Mouse (Mus musculus): ENCODE results near the gene Orc3. TPM values are rescaled to one million over a fixed set of nuclear protein-coding genes. Genes with fewer than 3 reads are reported as not detected.

Orc3 gene
- total and polyA plus RNA-seq, 3 experiments: 48.0 to 74.2 TPM; not detected in 1

DNA sequence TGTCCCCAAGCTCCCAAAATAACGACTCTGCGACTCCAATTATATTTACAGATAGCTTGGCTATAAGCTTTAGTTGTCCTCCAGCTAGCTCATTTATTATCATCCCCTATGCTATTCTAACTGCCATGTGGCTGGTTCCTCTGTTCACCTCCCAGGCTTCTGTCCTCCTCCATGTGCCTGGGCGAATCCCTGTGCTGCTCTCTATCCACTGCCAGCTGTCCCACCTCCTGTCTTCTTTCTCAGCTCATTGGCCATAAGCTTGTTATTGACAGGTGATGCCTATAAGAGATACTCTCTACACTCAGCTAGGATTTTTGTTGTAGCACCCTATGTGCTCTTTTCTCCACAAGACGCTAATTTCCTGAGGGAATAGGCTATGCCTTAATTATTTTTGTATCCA, 23.1 kb upstream of the Orc3 start:
- Histone ChIP-seq H3K9ac (ENCODE audit: control insufficient read depth, low read depth, low read length, poor library complexity, severe bottlenecking) (no peak overlapping the region), H3K4me3 (ENCODE audit: control insufficient read depth in 1 of 2, insufficient read depth in 1 of 2, low read depth in 2 of 2, low read length in 2 of 2) (no peak overlapping the region), H3K4me1 (ENCODE audit: control insufficient read depth in 1 of 2, insufficient read depth in 2 of 2, low read length in 2 of 2) (no peaks in the 10 kb centered on the region), H3K9me3 (replicated peaks; ENCODE audit: insufficient read depth, low read length) (no peaks in the 10 kb centered on the region), H3K27me3 (ENCODE audit: control insufficient read depth in 1 of 2, insufficient read depth in 2 of 2, low read length in 2 of 2) (no peaks in the 10 kb centered on the region), H3K27ac (ENCODE audit: control insufficient read depth, low read depth, low read length) (no peak overlapping the region), H3K79me2 (ENCODE audit: control insufficient read depth, insufficient read depth, low read length, poor library complexity) (no peaks in the 10 kb centered on the region), H3K36me3 (ENCODE audit: control insufficient read depth in 1 of 2, insufficient read depth in 2 of 2, low read length in 2 of 2) (peaks cover 0 to 4% of the 10 kb centered on the region in 2 experiments; a peak in 2 of 4 replicates)
- no peak for DNase-seq (ENCODE audit: low read depth, low spot score)
- no peak for TF ChIP-seq GABPA (IDR thresholded peaks at IDR 0.05; ENCODE audit: low read depth, low read length)
- TF ChIP-seq CTCF (IDR thresholded peaks at IDR 0.05 in 2 of 3, conservative IDR thresholded peaks at IDR 0.05 in 1 of 3; ENCODE audit: control insufficient read depth in 1 of 3, insufficient read depth in 1 of 3, low read depth in 2 of 3, low read length in 3 of 3, poor library complexity in 1 of 3, severe bottlenecking in 1 of 3): no peak
- TF ChIP-seq RCOR1 (IDR thresholded peaks at IDR 0.05; ENCODE audit: low read depth, low read length): no peak
- TF ChIP-seq MEF2A (IDR thresholded peaks at IDR 0.05; ENCODE audit: extremely low read depth, insufficient replicate concordance, low read depth, low read length, poor library complexity, severe bottlenecking): no peak
- TF ChIP-seq TCF12 (IDR thresholded peaks at IDR 0.05; ENCODE audit: low read depth, low read length): no peak
- TF ChIP-seq HCFC1 (IDR thresholded peaks at IDR 0.05; ENCODE audit: low read depth, low read length): no peak
- no peak for TF ChIP-seq CHD2 (IDR thresholded peaks at IDR 0.05; ENCODE audit: low read length)
- TF ChIP-seq MAFK (IDR thresholded peaks at IDR 0.05; ENCODE audit: borderline replicate concordance, low read depth, low read length): no peak
- TF ChIP-seq SMC3 (IDR thresholded peaks at IDR 0.05; ENCODE audit: low read depth, low read length): no peak
- TF ChIP-seq KAT2A (conservative IDR thresholded peaks at IDR 0.05; ENCODE audit: low read depth, low read length): no peak
- TF ChIP-seq UBTF (IDR thresholded peaks at IDR 0.05; ENCODE audit: borderline replicate concordance, insufficient read depth, low read depth, low read length): no peak
- no peak for TF ChIP-seq E2F4 (IDR thresholded peaks at IDR 0.05; ENCODE audit: borderline replicate concordance, low read depth, low read length)
- no peak for TF ChIP-seq POLR2AphosphoS2 (IDR thresholded peaks at IDR 0.05; ENCODE audit: low read length)

GRCm38 (mm10) chr4:34637386-34637785, 22.6 kb upstream of the Orc3 start:
- Histone ChIP-seq H3K36me3 (ENCODE audit: control insufficient read depth in 1 of 2, insufficient read depth in 2 of 2, low read length in 2 of 2) (peaks cover 0 to 4% of the 10 kb centered on the region in 2 experiments; a peak in 2 of 4 replicates), H3K4me1 (ENCODE audit: control insufficient read depth in 1 of 2, insufficient read depth in 2 of 2, low read length in 2 of 2) (no peaks in the 10 kb centered on the region), H3K79me2 (ENCODE audit: control insufficient read depth, insufficient read depth, low read length, poor library complexity) (no peaks in the 10 kb centered on the region), H3K27me3 (ENCODE audit: control insufficient read depth in 1 of 2, insufficient read depth in 2 of 2, low read length in 2 of 2) (no peaks in the 10 kb centered on the region), H3K9me3 (replicated peaks; ENCODE audit: insufficient read depth, low read length) (no peaks in the 10 kb centered on the region), H3K9ac (ENCODE audit: control insufficient read depth, low read depth, low read length, poor library complexity, severe bottlenecking) (no peak overlapping the region), H3K4me3 (ENCODE audit: control insufficient read depth in 1 of 2, insufficient read depth in 1 of 2, low read depth in 2 of 2, low read length in 2 of 2) (no peak overlapping the region), H3K27ac (ENCODE audit: control insufficient read depth, low read depth, low read length) (no peak overlapping the region)
- TF ChIP-seq GATA1 (IDR thresholded peaks at IDR 0.05; ENCODE audit: low read depth, low read length): no peak
- no peak for TF ChIP-seq RAD21 (IDR thresholded peaks at IDR 0.05; ENCODE audit: low read depth, low read length)
- TF ChIP-seq EP300 (IDR thresholded peaks at IDR 0.05; ENCODE audit: low read depth in 1 of 2, low read length in 2 of 2): no peak
- TF ChIP-seq KAT2A (conservative IDR thresholded peaks at IDR 0.05; ENCODE audit: low read depth, low read length): no peak
- TF ChIP-seq ZKSCAN1 (IDR thresholded peaks at IDR 0.05; ENCODE audit: low read depth, low read length): no peak
- TF ChIP-seq ZC3H11A (IDR thresholded peaks at IDR 0.05; ENCODE audit: low read depth, low read length): no peak
- no peak for TF ChIP-seq GABPA (IDR thresholded peaks at IDR 0.05; ENCODE audit: low read depth, low read length)
- no peak for TF ChIP-seq CTCF (IDR thresholded peaks at IDR 0.05 in 2 of 3, conservative IDR thresholded peaks at IDR 0.05 in 1 of 3; ENCODE audit: control insufficient read depth in 1 of 3, insufficient read depth in 1 of 3, low read depth in 2 of 3, low read length in 3 of 3, poor library complexity in 1 of 3, severe bottlenecking in 1 of 3)
- no peak for TF ChIP-seq CHD1 (IDR thresholded peaks at IDR 0.05; ENCODE audit: low read depth, low read length)
- DNase-seq (ENCODE audit: low read depth, low spot score): no peak
